Mouse (Mus musculus): Measurements from ENCODE around the gene Ncan. TPM values are rescaled to one million over a fixed set of nuclear protein-coding genes. Genes with fewer than 3 reads are reported as not detected.

Gene Ncan
- polyA plus RNA-seq, 1 experiment from 2014 or later, result 2.0 TPM

GRCm38 (mm10) chr8:70128435-70128834, 7.8 kb upstream of the Ncan start:
- peaks cover 3% of the 10 kb centered on the region; the same call in 1 of the 2 replicates for H3K27me3 ChIP-seq
- H3K9me3 ChIP-seq, result no peaks in the 10 kb centered on the region
- WGBS, result 79% methylated on average over 3 of the region's 3 CpGs
- H3K36me3 ChIP-seq, result peaks cover 15% of the 10 kb centered on the region
- H3K9ac ChIP-seq, result no peak overlapping the region
- no peak for ATAC-seq (ENCODE audit: insufficient number of reproducible peaks, insufficient read depth, low FRiP score, low TSS enrichment, low read depth)
- H3K4me3 ChIP-seq, result no peak overlapping the region
- 0 out of 2 replicates have a peak overlapping the region, but pooled peaks have one; percentile 11 for H3K27ac ChIP-seq
- no peak overlapping the region for H3K4me2 ChIP-seq
- peaks cover 14% of the 10 kb centered on the region for H3K4me1 ChIP-seq

GRCm38 (mm10) chr8:70124992-70125391, 4.3 kb upstream of the Ncan start:
- no peak overlapping the region for H3K4me2 ChIP-seq
- no peak overlapping the region for H3K9ac ChIP-seq
- H3K36me3 ChIP-seq, result no peaks in the 10 kb centered on the region
- peaks cover 26% of the 10 kb centered on the region for H3K27me3 ChIP-seq
- WGBS, result 61% methylated on average over 8 of the region's 8 CpGs
- no peak for ATAC-seq (ENCODE audit: insufficient number of reproducible peaks, insufficient read depth, low FRiP score, low TSS enrichment, low read depth)
- no peak overlapping the region for H3K4me3 ChIP-seq
- H3K4me1 ChIP-seq, result 0 out of 2 replicates have a peak, but pooled peaks cover 9% of the 10 kb centered on the region
- no peaks in the 10 kb centered on the region for H3K9me3 ChIP-seq
- H3K27ac ChIP-seq, result no peak overlapping the region

- Histone ChIP-seq H3K27me3 (peaks cover 47% of the 10 kb centered on the region), H3K36me3 (no peaks in the 10 kb centered on the region), H3K4me3 (no peak overlapping the region), H3K9me3 (no peaks in the 10 kb centered on the region), H3K27ac (no peak overlapping the region), H3K9ac (no peak overlapping the region), H3K4me2 (no peak overlapping the region), H3K4me1 (0 out of 2 replicates have a peak, but pooled peaks cover 6% of the 10 kb centered on the region)
- no peak for ATAC-seq (ENCODE audit: insufficient number of reproducible peaks, insufficient read depth, low FRiP score, low TSS enrichment, low read depth)
- 54% methylated on average over 2 of the region's 2 CpGs for WGBS
Observed at GRCm38 (mm10) chr8:70122863-70123262, 2.2 kb upstream of the Ncan start.

GRCm38 (mm10) chr8:70118726-70119700, 1.7 kb downstream of the Ncan start:
- Histone ChIP-seq H3K27ac (no peak overlapping the region), H3K9me3 (no peaks in the 10 kb centered on the region), H3K4me1 (0 out of 2 replicates have a peak, but pooled peaks cover 6% of the 10 kb centered on the region), H3K4me3 (peak overlapping the region; percentile 1; the same call in 1 of the 2 replicates), H3K9ac (no peak overlapping the region), H3K27me3 (peaks cover 83% of the 10 kb centered on the region), H3K4me2 (peak overlapping the region; percentile 7; the same call in 1 of the 2 replicates), H3K36me3 (no peaks in the 10 kb centered on the region)
- no peak for ATAC-seq (ENCODE audit: insufficient number of reproducible peaks, insufficient read depth, low FRiP score, low TSS enrichment, low read depth)
- WGBS, result 9% methylated on average over 17 of the region's 17 CpGs

- no peak for ATAC-seq (ENCODE audit: insufficient number of reproducible peaks, insufficient read depth, low FRiP score, low TSS enrichment, low read depth)
- Histone ChIP-seq H3K27me3 (peaks cover 95% of the 10 kb centered on the region), H3K36me3 (no peaks in the 10 kb centered on the region), H3K27ac (no peak overlapping the region), H3K4me3 (no peak overlapping the region), H3K9me3 (no peaks in the 10 kb centered on the region), H3K4me1 (peaks cover 7% of the 10 kb centered on the region), H3K9ac (no peak overlapping the region), H3K4me2 (no peak overlapping the region)
- 7% methylated on average over 9 of the region's 9 CpGs for whole genome bisulfite sequencing
Observed at GRCm38 (mm10) chr8:70117611-70118010, 3.1 kb downstream of the Ncan start.

- WGBS, result 69% methylated on average over 13 of the region's 13 CpGs
- Histone ChIP-seq H3K4me2 (no peak overlapping the region), H3K4me3 (no peak overlapping the region), H3K9me3 (no peaks in the 10 kb centered on the region), H3K9ac (no peak overlapping the region), H3K4me1 (peaks cover 12% of the 10 kb centered on the region), H3K27ac (no peak overlapping the region), H3K36me3 (no peaks in the 10 kb centered on the region), H3K27me3 (peaks cover 100% of the 10 kb centered on the region)
- no peak for ATAC-seq (ENCODE audit: insufficient number of reproducible peaks, insufficient read depth, low FRiP score, low TSS enrichment, low read depth)
Observed at GRCm38 (mm10) chr8:70114892-70115291, 5.8 kb downstream of the Ncan start.

GRCm38 (mm10) chr8:70114488-70114887, 6.2 kb downstream of the Ncan start:
- no peak for ATAC-seq (ENCODE audit: insufficient number of reproducible peaks, insufficient read depth, low FRiP score, low TSS enrichment, low read depth)
- Histone ChIP-seq H3K9me3 (no peaks in the 10 kb centered on the region), H3K4me3 (no peak overlapping the region), H3K27ac (no peak overlapping the region), H3K36me3 (no peaks in the 10 kb centered on the region), H3K27me3 (peaks cover 100% of the 10 kb centered on the region), H3K9ac (no peak overlapping the region), H3K4me2 (no peak overlapping the region), H3K4me1 (peaks cover 12% of the 10 kb centered on the region)
- 16% methylated on average over 6 of the region's 6 CpGs for whole genome bisulfite sequencing

GRCm38 (mm10) chr8:70112401-70113016, 8.2 kb downstream of the Ncan start:
- Histone ChIP-seq H3K36me3 (no peaks in the 10 kb centered on the region), H3K4me2 (no peak overlapping the region), H3K4me3 (no peak overlapping the region; the same call in 1 of the 2 replicates), H3K27me3 (peaks cover 99% of the 10 kb centered on the region), H3K27ac (no peak overlapping the region), H3K4me1 (peaks cover 12% of the 10 kb centered on the region), H3K9me3 (no peaks in the 10 kb centered on the region), H3K9ac (no peak overlapping the region)
- no peak for ATAC-seq (ENCODE audit: insufficient number of reproducible peaks, insufficient read depth, low FRiP score, low TSS enrichment, low read depth)
- 8% methylated on average over 43 of the region's 43 CpGs for WGBS

- Histone ChIP-seq H3K27me3 (peaks cover 91% of the 10 kb centered on the region), H3K27ac (no peak overlapping the region), H3K4me3 (peak overlapping the region; percentile 17), H3K9me3 (no peaks in the 10 kb centered on the region), H3K4me2 (peak overlapping the region; percentile 27), H3K4me1 (peaks cover 12% of the 10 kb centered on the region), H3K9ac (no peak overlapping the region), H3K36me3 (no peaks in the 10 kb centered on the region)
- no peak for ATAC-seq (ENCODE audit: insufficient number of reproducible peaks, insufficient read depth, low FRiP score, low TSS enrichment, low read depth)
- 43% methylated on average over 23 of the region's 23 CpGs for WGBS
Observed at GRCm38 (mm10) chr8:70111192-70111795, 9.4 kb downstream of the Ncan start.

- ATAC-seq (ENCODE audit: insufficient number of reproducible peaks, insufficient read depth, low FRiP score, low TSS enrichment, low read depth), result no peak
- Histone ChIP-seq H3K9me3 (no peaks in the 10 kb centered on the region), H3K27ac (no peak overlapping the region), H3K4me1 (peaks cover 12% of the 10 kb centered on the region), H3K27me3 (peaks cover 86% of the 10 kb centered on the region), H3K9ac (no peak overlapping the region), H3K36me3 (no peaks in the 10 kb centered on the region), H3K4me2 (no peak overlapping the region), H3K4me3 (no peak overlapping the region)
- WGBS, result 73% methylated on average over 2 of the region's 2 CpGs
Observed at GRCm38 (mm10) chr8:70110451-70110850, 10.2 kb downstream of the Ncan start.

- Histone ChIP-seq H3K4me3 (no peak overlapping the region), H3K27ac (no peak overlapping the region), H3K9me3 (no peaks in the 10 kb centered on the region), H3K4me1 (no peaks in the 10 kb centered on the region), H3K27me3 (peaks cover 30% of the 10 kb centered on the region), H3K36me3 (no peaks in the 10 kb centered on the region), H3K9ac (no peak overlapping the region), H3K4me2 (no peak overlapping the region)
- WGBS, result 75% methylated on average over 7 of the region's 7 CpGs
- no peak for ATAC-seq (ENCODE audit: insufficient number of reproducible peaks, insufficient read depth, low FRiP score, low TSS enrichment, low read depth)
Observed at GRCm38 (mm10) chr8:70104922-70105321, 15.8 kb downstream of the Ncan start.
